ENCODE assay signal across 8 mouse cellular contexts in the genomic region with DNA sequence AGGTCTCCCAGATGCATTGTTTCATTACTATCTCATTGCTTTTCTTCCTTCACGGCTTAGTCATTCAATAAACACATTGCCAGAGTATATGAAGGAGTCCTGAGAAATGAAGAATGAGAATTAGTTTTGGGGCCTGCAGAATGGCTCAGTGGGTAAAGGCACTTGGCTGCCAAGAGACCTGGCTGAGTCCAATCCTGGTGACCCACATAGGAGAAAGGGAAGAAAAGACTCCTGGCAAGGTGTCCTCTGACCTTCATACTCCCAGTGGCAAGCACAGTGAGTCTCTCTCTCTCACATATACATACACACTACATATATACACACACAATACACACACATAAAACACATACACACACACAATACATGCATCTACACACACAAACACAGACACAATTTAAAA.
DNase-seq lines count a peak whose midpoint lies in the region; ATAC-seq lines count a peak whose summit lies in the region.

No protein-coding gene starts in this region.

- ATAC-seq in neural tube, embryonic 11.5 days (ENCODE audit: insufficient read depth, low FRiP score, low TSS enrichment): no peak

- H3K4me3 ChIP-seq in neural tube, embryonic 11.5 days (ENCODE audit: low read depth, low read length): peak overlapping the region; percentile 93; the same call in 1 of the 2 replicates

- no peak overlapping the region for H3K27ac ChIP-seq in neural tube, embryonic 11.5 days (ENCODE audit: low read depth, low read length)

- DNase-seq in cerebellum, adult 11-12 months: peak; percentile 32
- DNase-seq in cerebellum, postnatal 4 days (ENCODE audit: low spot score in 2 of 2): no peak
- no peak for DNase-seq in neural tube, embryonic 11.5 days (ENCODE audit: low spot score)
- no peak for DNase-seq in neural tube, embryonic 10.5 days (ENCODE audit: extremely low spot score, low spot score)
- peak; percentile 50 to 69 for DNase-seq in kidney, postnatal 36 days
- no peak for DNase-seq in right cerebral cortex, postnatal 14 days
- DNase-seq in layer of hippocampus, postnatal 14 days (ENCODE audit: low spot score in 2 of 2): no peak
- DNase-seq in spleen, postnatal 4 days (ENCODE audit: low spot score in 2 of 2): no peak

- H3K9me3 ChIP-seq in neural tube, embryonic 11.5 days (ENCODE audit: control insufficient read depth, low read length): no peaks in the 10 kb centered on the region

- peak overlapping the region; percentile 77 for H3K4me2 ChIP-seq in neural tube, embryonic 11.5 days (ENCODE audit: low read depth)

- no peaks in the 10 kb centered on the region for H3K36me3 ChIP-seq in neural tube, embryonic 11.5 days (ENCODE audit: control insufficient read depth, insufficient read depth, low read length)

- no peaks in the 10 kb centered on the region for H3K27me3 ChIP-seq in neural tube, embryonic 11.5 days (ENCODE audit: control insufficient read depth, insufficient read depth, low read length)

- H3K4me1 ChIP-seq in neural tube, embryonic 11.5 days (ENCODE audit: control insufficient read depth, insufficient read depth, low read length): peaks cover 5% of the 10 kb centered on the region; the same call in 1 of the 2 replicates

- no peak overlapping the region for H3K9ac ChIP-seq in neural tube, embryonic 11.5 days (ENCODE audit: low read length)

- WGBS in neural tube, embryonic 11.5 days: 93% methylated on average over 1 of the region's 1 CpGs

Comparison
In these comparisons a context has a peak if more than half of its experiments do, and no peak if none do; other contexts are left out.
1. DNase-seq: peak in cerebellum, adult 11-12 months (single experiment) and kidney, postnatal 36 days (2 of 2); none in cerebellum, postnatal 4 days (0 of 2), neural tube, embryonic 11.5 days (single experiment), neural tube, embryonic 10.5 days (single experiment), right cerebral cortex, postnatal 14 days (single experiment), layer of hippocampus, postnatal 14 days (0 of 2) and spleen, postnatal 4 days (0 of 2).